Mouse (Mus musculus) adrenal gland, postnatal 4 days (tissue): ENCODE measurements at regions not wholly inside any gene's neighbourhood (a gene's known extent, or its start where the extent isn't known, plus 50 kb on each side); places are given as distances from the start of the nearest gene placed in this dataset. TPM values are rescaled to one million over a fixed set of nuclear protein-coding genes. Genes with fewer than 3 reads are reported as not detected.

Experiments used
- DNase-seq, 2 experiments: peaks; one replicate each; pipeline ENCODE4 v3.0.0; 2021 to 2022; ENCODE audit warnings: low spot score in 2 of 2, mixed read lengths in 2 of 2
- microRNA-seq: library from miRNA; unstranded; fragments of <30 nt; microRNA quantifications from one replicate; pipeline ENCODE4 v1.2.0, GENCODE M21; 2021

GRCm38 (mm10) chr17:64492614-64493269, 107.8 kb upstream of the Man2a1 start:
- peak in 1 of 2 experiments; percentile 12 for DNase-seq

GRCm38 (mm10) chr17:64499281-64499997, 101.1 kb upstream of the Man2a1 start:
- DNase-seq: peak in 1 of 2 experiments; percentile 16

- no peak for DNase-seq
Observed at GRCm38 (mm10) chr17:64502376-64502775, 98.2 kb upstream of the Man2a1 start.

- DNase-seq: no peak
Observed at GRCm38 (mm10) chr17:64505956-64506355, 94.6 kb upstream of the Man2a1 start.

GRCm38 (mm10) chr17:64511139-64511779, 89.3 kb upstream of the Man2a1 start:
- no peak for DNase-seq

GRCm38 (mm10) chr17:64522213-64522612, 78.3 kb upstream of the Man2a1 start:
- no peak for DNase-seq

GRCm38 (mm10) chr17:64523899-64524298, 76.6 kb upstream of the Man2a1 start:
- no peak for DNase-seq

- no peak for DNase-seq
Observed at GRCm38 (mm10) chr17:64527817-64528216, 72.7 kb upstream of the Man2a1 start.

- DNase-seq: no peak
Observed at GRCm38 (mm10) chr17:64528476-64528875, 72.1 kb upstream of the Man2a1 start.

GRCm38 (mm10) chr17:64529296-64529994, 71.1 kb upstream of the Man2a1 start:
- no peak for DNase-seq

- DNase-seq: no peak
Observed at GRCm38 (mm10) chr17:64531150-64531549, 69.4 kb upstream of the Man2a1 start.

- DNase-seq: no peak
Observed at GRCm38 (mm10) chr17:64534323-64534722, 66.2 kb upstream of the Man2a1 start.

- no peak for DNase-seq
Observed at GRCm38 (mm10) chr17:64538520-64538953, 62.0 kb upstream of the Man2a1 start.

GRCm38 (mm10) chr17:64540411-64540810, 60.1 kb upstream of the Man2a1 start:
- no peak for DNase-seq

- DNase-seq: no peak
Observed at GRCm38 (mm10) chr17:64548536-64548935, 52.0 kb upstream of the Man2a1 start.

- DNase-seq: no peak
Observed at GRCm38 (mm10) chr17:64550034-64550433, 50.5 kb upstream of the Man2a1 start.

Small RNA genes lying in the stretch of these regions (microRNA-seq; reads per million reads assigned to microRNA genes)
- gene Mir6420: not detected
